Mouse (Mus musculus): ENCODE measurements around the gene Pde12. TPM values are rescaled to one million over a fixed set of nuclear protein-coding genes. Genes with fewer than 3 reads are reported as not detected.

Pde12 gene
- total RNA-seq, 2 experiments from 2014 or later: 8.2 to 8.7 TPM

DNA sequence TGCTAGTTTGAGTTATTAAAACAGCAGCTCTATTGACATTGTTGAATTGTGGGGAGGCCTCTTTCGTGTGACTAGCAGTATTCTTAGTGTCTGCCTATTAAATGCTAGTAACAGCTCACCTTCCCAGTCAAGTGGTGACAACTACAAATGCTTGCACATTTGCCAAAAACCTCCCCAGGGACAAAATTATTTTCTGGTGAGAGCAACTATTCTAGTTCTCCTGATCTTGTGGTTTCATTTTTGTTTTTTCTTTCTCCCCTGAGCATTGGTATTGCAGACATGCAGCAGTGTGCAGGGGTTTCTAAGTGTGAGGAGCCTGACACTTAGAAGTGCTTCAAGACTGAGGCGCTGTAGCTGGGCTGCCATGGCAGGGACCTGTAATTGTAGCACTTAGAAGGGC lies 21.9 kb downstream of the Pde12 start:
- intact Hi-C loops (cut with DNase I): no loop called here
- no peak for DNase-seq (ENCODE audit: low spot score in 2 of 2)

DNA sequence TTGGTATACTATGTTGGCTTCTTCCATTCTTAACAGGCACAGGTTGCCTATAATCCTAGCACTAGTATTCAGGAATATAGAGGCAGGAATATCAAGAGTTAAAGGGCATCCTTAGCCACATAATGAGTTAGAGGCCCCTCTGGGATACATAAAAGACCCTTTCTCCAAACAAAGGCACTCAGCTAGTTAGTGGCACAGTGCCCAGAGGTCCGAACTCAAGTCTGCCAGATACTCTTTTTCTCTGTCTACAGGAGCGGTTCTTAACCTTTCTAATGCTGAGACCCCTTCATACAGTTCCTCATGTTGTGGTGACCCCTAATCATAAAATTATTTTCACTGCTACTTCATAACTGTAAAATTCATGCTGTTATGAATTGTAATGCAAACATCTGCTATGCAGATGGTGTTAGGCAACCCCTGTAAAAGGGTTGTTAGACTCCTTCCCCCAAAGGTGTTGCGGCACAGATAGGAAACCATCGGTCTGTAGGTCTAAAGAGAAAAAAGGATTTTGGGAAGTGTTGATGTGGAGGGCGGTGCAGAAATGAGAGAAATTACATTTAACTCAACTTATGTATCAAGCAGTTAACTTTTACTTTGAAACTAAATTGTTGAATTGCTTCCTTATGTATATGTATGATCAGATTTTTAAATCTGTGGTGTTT lies 23.6 kb downstream of the Pde12 start:
- no peak for DNase-seq (ENCODE audit: low spot score in 2 of 2)

DNA sequence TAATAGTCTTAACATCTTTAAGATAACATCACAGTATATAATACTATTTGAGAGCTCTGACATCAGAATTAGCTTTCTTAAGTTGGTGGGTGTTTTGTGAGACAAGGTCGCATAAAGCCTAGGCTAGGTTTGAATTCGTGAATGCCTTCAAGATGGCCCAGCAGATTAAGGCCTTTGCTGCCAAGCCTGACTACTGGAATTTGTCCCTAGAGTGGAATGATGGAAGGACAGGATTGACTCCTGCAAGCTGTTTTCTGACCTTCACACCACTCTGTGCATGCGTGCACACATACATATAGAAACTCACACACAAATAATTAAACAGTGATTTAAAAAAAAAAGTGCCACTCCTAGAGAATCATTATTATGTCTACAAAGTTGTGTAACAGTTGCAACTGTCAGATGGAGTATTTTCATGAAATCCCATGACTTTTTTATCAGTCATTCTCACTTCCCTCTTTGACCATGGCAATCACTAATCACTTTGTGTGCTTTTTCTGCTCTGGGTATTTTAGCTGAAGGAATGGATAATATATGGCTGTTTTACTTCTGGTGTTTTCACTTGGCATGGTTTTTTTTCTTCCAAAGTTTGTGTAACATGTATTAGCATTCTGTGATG lies 26.6 kb downstream of the Pde12 start:
- DNase-seq (ENCODE audit: low spot score in 2 of 2): no peak
- intact Hi-C loops (cut with DNase I): no loop called here

More for the DNA sequence above, 23.6 kb downstream of the Pde12 start:
- intact Hi-C loops (cut with DNase I): no loop called here

DNA sequence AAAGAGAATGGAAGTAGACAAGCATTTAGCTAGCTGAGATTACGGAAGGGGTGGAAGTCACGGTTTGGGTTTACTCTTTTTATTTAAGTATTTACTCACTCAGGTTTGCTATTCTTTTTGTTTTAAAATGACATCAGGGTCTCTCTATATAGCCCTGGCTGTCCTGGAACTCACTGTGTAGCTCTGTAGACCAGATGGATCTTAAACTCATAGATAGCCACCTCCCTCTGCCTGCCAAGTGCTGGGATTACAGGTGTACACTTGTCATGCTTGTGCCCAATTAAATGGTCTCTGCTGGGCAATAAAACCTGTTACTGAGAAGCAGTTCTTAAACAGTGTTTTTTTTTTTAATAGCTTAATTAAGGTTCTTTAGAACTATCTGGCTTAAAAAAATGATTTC lies 29.7 kb downstream of the Pde12 start:
- no peak for DNase-seq (ENCODE audit: low spot score in 2 of 2)
- intact Hi-C loops (cut with DNase I): loop anchor here (2.0 to 10.0 kb wide), 2 partner anchors 105 to 155 kb away; partner anchors contain the start of gene Slmap

DNA sequence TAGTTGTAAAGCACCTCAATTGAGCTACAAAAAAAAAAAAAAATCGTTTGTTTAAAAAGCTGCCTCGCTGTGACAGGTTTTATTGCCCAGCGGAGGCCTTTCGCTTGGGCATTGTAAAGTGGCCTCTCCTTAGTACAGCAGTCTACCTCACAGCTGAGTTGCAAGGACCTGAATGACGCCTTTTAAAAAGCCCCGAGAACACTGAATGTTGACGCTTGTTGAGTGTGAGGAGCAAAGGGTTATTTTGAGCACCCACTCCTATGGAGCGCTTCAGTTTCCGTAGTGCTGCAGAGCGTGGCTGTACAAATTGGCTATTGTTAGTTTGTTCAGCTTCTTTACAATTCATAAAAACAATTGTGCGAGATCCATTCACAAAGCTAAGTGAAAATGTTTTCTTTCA lies 30.4 kb downstream of the Pde12 start:
- no peak for DNase-seq (ENCODE audit: low spot score in 2 of 2)
- intact Hi-C loops (cut with DNase I): loop anchor here (2.0 to 10.0 kb wide), 2 partner anchors 104 to 154 kb away; partner anchors contain the start of gene Slmap

DNA sequence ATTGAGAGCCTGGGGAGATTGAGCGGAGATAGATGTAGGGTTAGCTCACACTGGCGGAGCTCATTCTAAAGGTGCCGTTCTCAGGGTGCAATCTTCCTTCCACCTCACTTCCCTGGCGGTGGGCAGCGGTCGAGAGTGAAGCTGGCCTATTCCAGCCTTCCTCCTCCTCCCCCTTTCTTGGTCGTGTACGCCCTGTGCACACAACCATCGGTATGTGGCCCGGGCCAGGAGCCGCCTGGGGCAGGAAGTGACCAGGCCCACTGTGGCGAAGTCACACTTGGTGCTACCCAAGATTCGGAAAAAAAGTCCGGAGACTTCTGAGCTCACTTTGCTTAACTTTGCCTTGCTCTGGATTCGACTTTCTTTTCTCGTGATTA lies 31.0 kb downstream of the Pde12 start:
- intact Hi-C loops (cut with DNase I): loop anchor here (2.0 to 10.0 kb wide), 2 partner anchors 104 to 154 kb away; partner anchors contain the start of gene Slmap
- peak in 1 of 2 experiments; percentile 35 for DNase-seq (ENCODE audit: low spot score in 2 of 2)

DNA sequence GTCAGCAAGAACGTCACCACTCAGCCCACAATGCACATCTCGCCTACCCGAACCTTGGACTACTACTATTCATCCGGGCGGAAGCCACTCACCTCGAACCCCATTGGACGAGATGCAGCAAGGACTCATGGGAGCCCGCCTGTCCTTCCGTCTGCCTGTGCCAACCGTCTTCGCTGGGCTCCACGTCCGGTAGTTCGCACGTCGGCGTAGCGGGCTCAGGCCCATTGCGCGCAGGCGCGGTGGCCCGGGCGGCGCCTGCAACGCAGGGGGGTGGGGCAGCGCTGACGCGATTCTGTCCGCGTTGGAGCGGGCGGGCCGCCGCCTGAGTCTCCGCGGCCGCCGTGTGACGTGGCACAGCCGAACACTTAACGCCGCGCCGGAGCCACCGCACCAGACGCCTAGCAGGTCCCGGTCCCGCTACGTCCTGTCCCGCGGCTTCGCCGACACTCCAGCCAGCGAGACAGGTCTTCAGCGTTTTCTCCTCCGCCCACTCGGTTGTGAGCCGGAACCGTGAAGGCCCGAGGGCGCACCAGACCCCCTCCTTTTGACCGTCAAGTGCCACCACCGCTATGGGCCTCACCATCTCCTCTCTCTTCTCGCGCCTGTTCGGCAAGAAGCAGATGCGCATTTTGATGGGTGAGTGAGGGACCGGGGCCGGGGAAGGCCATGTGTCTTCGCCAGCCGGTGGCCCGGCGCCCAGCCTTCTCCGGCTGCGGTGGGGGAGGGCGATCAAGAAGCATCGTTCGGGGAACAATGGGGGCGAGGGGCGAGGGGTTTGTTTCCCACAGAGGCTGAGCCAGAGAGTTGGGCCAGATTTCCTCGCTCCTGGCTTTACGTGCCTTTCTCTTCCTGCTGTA lies 31.6 kb downstream of the Pde12 start, which contains the start of gene Arf4:
TSS of gene Arf4 (plus strand) at position 224 of the 857 bp plus-strand sequence.
- intact Hi-C loops (cut with DNase I): loop anchor here (2.0 to 10.0 kb wide), 2 partner anchors 103 to 153 kb away; partner anchors contain the start of gene Slmap
- DNase-seq (ENCODE audit: low spot score in 2 of 2): peak; percentile 99

DNA sequence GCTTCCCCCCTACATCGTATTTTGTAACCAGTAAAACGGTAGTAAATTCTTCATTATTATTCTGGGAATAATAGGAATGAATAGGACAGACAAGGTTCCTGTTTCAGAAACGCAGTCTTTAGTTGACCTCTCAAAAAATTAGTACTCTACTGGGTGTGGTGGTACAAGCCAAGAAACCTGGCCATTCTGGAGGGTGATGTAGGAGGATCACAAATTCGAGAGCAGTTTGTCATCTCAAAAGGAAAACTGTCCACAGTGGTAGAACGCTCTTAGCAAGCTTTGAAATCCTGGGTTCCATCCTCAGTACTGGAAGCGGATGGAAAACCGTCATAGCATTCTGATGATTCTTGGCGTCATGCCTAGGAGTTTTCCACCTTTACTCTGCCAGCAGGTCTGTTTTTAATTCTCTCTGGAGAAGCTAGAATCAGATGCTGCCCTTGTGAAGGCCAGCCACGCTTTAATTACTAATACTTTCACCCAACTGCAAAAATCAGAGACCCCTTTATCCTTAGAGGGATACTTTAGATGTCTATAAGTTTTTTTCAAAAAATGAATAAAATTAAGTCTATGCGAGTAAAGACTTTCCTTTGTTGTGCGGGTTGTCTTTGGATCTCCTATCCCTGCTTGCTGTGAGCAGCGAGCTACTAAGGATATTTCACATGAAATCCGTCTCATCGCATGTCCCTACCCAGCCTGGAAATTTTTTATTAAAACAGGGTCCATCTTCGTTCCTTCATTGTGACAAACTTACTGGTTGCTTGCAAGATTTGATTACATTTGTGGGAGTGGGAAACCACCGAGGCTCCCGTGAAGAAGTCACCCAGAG lies 32.4 kb downstream of the Pde12 start:
- intact Hi-C loops (cut with DNase I): loop anchor here (10.0 kb wide), 1 partner anchor 152 kb away; no protein-coding TSS in a partner anchor
- peak in 1 of 2 experiments; percentile 21 for DNase-seq (ENCODE audit: low spot score in 2 of 2)

DNA sequence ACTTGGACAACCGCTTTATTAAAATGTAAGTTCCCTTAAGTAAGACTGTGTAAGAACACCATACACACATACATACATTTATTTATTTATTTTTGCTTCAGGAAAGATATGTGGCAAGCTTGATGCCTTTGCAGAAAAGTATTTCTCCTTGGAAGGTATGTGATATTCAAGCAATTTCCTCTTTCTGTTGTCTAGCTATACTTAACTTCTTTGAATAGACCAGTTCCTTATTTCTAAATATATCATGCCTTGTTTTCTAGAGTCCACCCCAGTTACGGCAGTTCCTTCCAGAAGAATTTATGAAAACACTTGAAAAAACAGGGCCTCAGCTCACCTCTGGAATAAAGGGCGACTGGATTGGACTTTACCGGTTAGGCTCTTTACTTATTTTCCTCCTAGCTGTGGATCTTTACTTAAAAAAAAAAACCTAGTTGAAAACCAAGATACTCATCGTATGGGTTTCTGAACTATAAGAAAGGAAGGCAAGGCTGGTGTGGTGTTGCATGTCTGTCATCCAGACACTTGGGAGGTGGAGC lies 43.0 kb downstream of the Pde12 start:
- intact Hi-C loops (cut with DNase I): no loop called here
- DNase-seq (ENCODE audit: low spot score in 2 of 2): no peak

DNA sequence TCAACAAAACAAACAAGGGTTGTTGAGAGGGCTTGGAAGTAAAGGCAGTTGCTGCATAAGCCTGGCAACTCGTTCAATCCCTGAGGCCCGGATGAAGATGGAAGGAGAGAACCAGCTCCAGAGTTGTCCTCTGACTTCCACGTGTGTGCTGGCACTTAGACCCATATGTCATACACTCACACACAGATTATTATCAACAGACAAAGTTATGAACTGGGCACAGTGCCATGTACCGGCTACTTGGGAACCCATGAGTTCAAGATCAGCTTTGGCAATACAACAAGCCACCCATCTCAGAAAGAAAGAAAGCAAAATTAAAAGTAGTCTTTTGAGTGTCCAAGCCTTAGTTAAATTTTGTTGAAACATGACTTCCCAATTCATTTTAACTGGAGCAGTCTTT lies 44.4 kb downstream of the Pde12 start:
- intact Hi-C loops (cut with DNase I): no loop called here

DNA sequence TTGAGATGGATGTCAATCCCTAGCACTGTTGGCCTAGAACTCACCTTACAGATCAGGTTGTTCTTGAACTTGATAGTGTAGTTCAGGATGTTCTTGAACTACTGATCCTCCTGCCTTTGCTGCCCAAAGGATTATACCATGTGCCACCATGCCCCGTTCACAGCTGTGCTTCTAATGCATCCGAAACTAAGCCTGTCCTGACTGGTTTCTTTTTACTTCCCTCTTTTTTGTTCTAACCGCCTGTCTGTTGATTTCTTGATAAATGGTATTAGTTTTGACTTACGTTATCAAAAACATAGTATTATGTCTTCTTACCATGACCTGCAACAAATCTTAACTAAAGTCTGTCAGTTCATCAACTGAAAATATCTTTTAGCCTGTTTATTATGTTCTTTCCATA lies 59.0 kb downstream of the Pde12 start:
- no peak for DNase-seq (ENCODE audit: low spot score in 2 of 2)
- intact Hi-C loops (cut with DNase I): no loop called here

More for the DNA sequence above, 44.4 kb downstream of the Pde12 start:
- DNase-seq (ENCODE audit: low spot score in 2 of 2): no peak

Small RNA genes lying within 50 kb of the gene (microRNA-seq; reads per million reads assigned to microRNA genes)
- gene Mir7672: 1.3 reads per million

Other genes starting within 250 kb of the Pde12 start
- 100 to 1,000 TPM; 111 to 116 TPM for gene Slmap, start 135.0 kb downstream of the Pde12 start, total RNA-seq (2021)
- gene Dennd6a, start 96.0 kb downstream of the Pde12 start, total RNA-seq (2021): 10 to 100 TPM; 23.6 to 26.7 TPM
- 100 to 1,000 TPM; 108 TPM for gene Arf4, start 31.8 kb downstream of the Pde12 start, total RNA-seq (2021)
- gene Dnah12, start 23.4 kb upstream of the Pde12 start, total RNA-seq (2021): under 1 TPM; 0.16 to 0.20 TPM
- under 1 TPM in 1 of 2 experiments, not detected in 1; 0.22 TPM for gene Asb14, start 224.7 kb upstream of the Pde12 start, total RNA-seq (2021)

Data from left cerebral cortex, postnatal 36 days (tissue).